Mouse (Mus musculus) kidney, adult 9 months (tissue): ENCODE data around the gene Gtf2b.

ENCODE experiments used
- DNase-seq: peaks from one replicate; pipeline ENCODE4 v3.0.0; 2022

Gene Gtf2b

GRCm38 (mm10) chr3:142817506-142817905 is 52.7 kb downstream of the Gtf2b start:
- no peak for DNase-seq

GRCm38 (mm10) chr3:142823606-142824005 is 58.8 kb downstream of the Gtf2b start:
- DNase-seq = peak; percentile 77

GRCm38 (mm10) chr3:142826449-142827146 is 61.8 kb downstream of the Gtf2b start:
- no peak for DNase-seq

GRCm38 (mm10) chr3:142832910-142833309 is 68.1 kb downstream of the Gtf2b start:
- DNase-seq = no peak
